Mouse (Mus musculus): ENCODE results near the gene Gm10097. TPM values are rescaled to one million over a fixed set of nuclear protein-coding genes. Genes with fewer than 3 reads are reported as not detected.

Gene Gm10097
- total RNA-seq (2021) = not detected

- DNase-seq (ENCODE audit: low spot score in 2 of 2) = peak; percentile 13 to 27
Observed at GRCm38 (mm10) chr10:5068676-5069265, at the start of gene Gm10097. Gene Gm10097 (plus strand): TSS chr10:5069192.

GRCm38 (mm10) chr10:5025906-5026305, 43.1 kb upstream of the Gm10097 start:
- intact Hi-C loops (cut with DNase I) = no loop called here
- DNase-seq (ENCODE audit: low spot score in 2 of 2) = no peak

More at GRCm38 (mm10) chr10:5068676-5069265, at the start of gene Gm10097:
- intact Hi-C loops (cut with DNase I) = no loop called here

- no peak for DNase-seq (ENCODE audit: low spot score in 2 of 2)
- intact Hi-C loops (cut with DNase I) = no loop called here
Observed at GRCm38 (mm10) chr10:5027208-5027607, 41.8 kb upstream of the Gm10097 start.

GRCm38 (mm10) chr10:5028301-5028700, 40.7 kb upstream of the Gm10097 start:
- DNase-seq (ENCODE audit: low spot score in 2 of 2) = no peak
- intact Hi-C loops (cut with DNase I) = no loop called here

- DNase-seq (ENCODE audit: low spot score in 2 of 2) = no peak
- intact Hi-C loops (cut with DNase I) = no loop called here
Observed at GRCm38 (mm10) chr10:5029161-5029560, 39.8 kb upstream of the Gm10097 start.

- DNase-seq (ENCODE audit: low spot score in 2 of 2) = no peak
- intact Hi-C loops (cut with DNase I) = no loop called here
Observed at GRCm38 (mm10) chr10:5029883-5030282, 39.1 kb upstream of the Gm10097 start.

GRCm38 (mm10) chr10:5032192-5033048, 36.6 kb upstream of the Gm10097 start:
- intact Hi-C loops (cut with DNase I) = no loop called here
- no peak for DNase-seq (ENCODE audit: low spot score in 2 of 2)

- no peak for DNase-seq (ENCODE audit: low spot score in 2 of 2)
- intact Hi-C loops (cut with DNase I) = no loop called here
Observed at GRCm38 (mm10) chr10:5041254-5041653, 27.7 kb upstream of the Gm10097 start.

- no peak for DNase-seq (ENCODE audit: low spot score in 2 of 2)
- intact Hi-C loops (cut with DNase I) = no loop called here
Observed at GRCm38 (mm10) chr10:5044481-5044880, 24.5 kb upstream of the Gm10097 start.

GRCm38 (mm10) chr10:5045213-5045612, 23.8 kb upstream of the Gm10097 start:
- intact Hi-C loops (cut with DNase I) = no loop called here
- DNase-seq (ENCODE audit: low spot score in 2 of 2) = no peak

- intact Hi-C loops (cut with DNase I) = no loop called here
- DNase-seq (ENCODE audit: low spot score in 2 of 2) = no peak
Observed at GRCm38 (mm10) chr10:5045671-5046070, 23.3 kb upstream of the Gm10097 start.

GRCm38 (mm10) chr10:5056243-5056735, 12.7 kb upstream of the Gm10097 start:
- intact Hi-C loops (cut with DNase I) = no loop called here
- no peak for DNase-seq (ENCODE audit: low spot score in 2 of 2)

- intact Hi-C loops (cut with DNase I) = no loop called here
- DNase-seq (ENCODE audit: low spot score in 2 of 2) = no peak
Observed at GRCm38 (mm10) chr10:5056940-5057339, 12.1 kb upstream of the Gm10097 start.

GRCm38 (mm10) chr10:5057661-5058060, 11.3 kb upstream of the Gm10097 start:
- DNase-seq (ENCODE audit: low spot score in 2 of 2) = no peak
- intact Hi-C loops (cut with DNase I) = no loop called here

- DNase-seq (ENCODE audit: low spot score in 2 of 2) = no peak
- intact Hi-C loops (cut with DNase I) = no loop called here
Observed at GRCm38 (mm10) chr10:5058876-5059275, 10.1 kb upstream of the Gm10097 start.

- intact Hi-C loops (cut with DNase I) = no loop called here
- DNase-seq (ENCODE audit: low spot score in 2 of 2) = no peak
Observed at GRCm38 (mm10) chr10:5059983-5060382, 9.0 kb upstream of the Gm10097 start.

- intact Hi-C loops (cut with DNase I) = no loop called here
- no peak for DNase-seq (ENCODE audit: low spot score in 2 of 2)
Observed at GRCm38 (mm10) chr10:5067113-5067512, 1.9 kb upstream of the Gm10097 start.

GRCm38 (mm10) chr10:5070168-5070940, 1.4 kb downstream of the Gm10097 start:
- no peak for DNase-seq (ENCODE audit: low spot score in 2 of 2)

GRCm38 (mm10) chr10:5070941-5071231, 1.9 kb downstream of the Gm10097 start:
- no peak for DNase-seq (ENCODE audit: low spot score in 2 of 2)
- intact Hi-C loops (cut with DNase I) = no loop called here

More at GRCm38 (mm10) chr10:5070168-5070940, 1.4 kb downstream of the Gm10097 start:
- intact Hi-C loops (cut with DNase I) = no loop called here

- intact Hi-C loops (cut with DNase I) = no loop called here
- no peak for DNase-seq (ENCODE audit: low spot score in 2 of 2)
Observed at GRCm38 (mm10) chr10:5072054-5072453, 3.1 kb downstream of the Gm10097 start.

All from left cerebral cortex, postnatal 36 days (tissue).